Mouse (Mus musculus) embryo, embryonic 10.5 days (tissue): ENCODE results near the gene Golim4.

Source experiments
- DNase-seq: peaks from one replicate; pipeline ENCODE4 v3.0.0-alpha.2; 2015; ENCODE audit warnings: low spot score

The Golim4 gene

GRCm38 (mm10) chr3:75925123-75925522, 31.6 kb downstream of the Golim4 start:
- DNase-seq = no peak

DNA sequence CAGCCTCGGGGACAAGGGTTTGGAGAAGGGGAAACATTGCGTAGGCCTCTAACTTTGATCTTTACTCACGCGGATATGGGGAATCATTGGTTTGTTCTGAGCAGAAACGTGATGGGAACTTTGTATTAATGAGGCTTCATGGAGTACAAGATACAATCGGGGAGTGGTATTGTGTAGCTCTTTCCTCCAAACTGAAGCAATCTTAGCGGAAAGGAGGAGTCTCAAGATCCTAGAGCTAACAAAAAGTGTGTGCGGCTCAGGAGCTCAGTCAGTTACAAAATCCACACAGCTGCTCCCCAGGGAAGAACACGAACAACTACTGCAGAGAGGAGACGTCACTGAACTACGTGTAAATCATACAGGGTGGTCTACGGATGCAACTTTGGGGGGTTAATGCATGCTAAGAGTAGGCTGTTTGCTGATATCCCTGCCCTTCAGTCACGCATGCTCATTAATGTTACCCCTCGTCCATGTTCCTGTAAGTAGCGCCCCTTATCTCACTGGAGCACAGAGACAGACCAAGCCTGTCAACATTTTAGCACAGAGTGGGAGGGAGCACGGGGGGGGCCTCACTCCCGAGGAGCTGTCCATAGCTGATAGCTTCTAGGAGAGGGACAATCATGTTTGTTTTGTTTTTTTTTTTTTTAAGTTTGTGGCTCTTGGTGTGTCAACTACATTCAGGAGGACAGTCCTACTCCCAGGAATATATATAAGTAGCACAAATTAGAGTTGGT, 38.8 kb downstream of the Golim4 start:
- no peak for DNase-seq

DNA sequence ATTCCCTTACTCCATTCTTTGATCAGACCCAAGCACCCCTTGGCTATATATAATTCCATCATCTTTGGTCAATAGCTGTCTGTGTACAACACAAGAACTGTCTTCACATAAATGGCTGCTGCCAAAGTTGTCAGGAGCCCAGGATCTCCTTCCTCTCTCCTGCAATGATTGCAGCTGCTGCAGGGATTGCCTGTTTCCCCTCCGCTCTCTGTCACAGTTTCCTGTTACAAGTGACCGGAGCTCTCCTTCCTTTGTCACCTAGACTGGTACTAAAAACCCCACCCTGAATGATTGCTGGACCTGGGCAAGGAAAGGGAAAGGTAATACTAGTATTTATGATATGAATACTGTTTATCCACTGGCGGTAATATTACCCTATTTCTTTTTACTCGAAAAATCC, 44.0 kb downstream of the Golim4 start:
- DNase-seq = no peak

DNA sequence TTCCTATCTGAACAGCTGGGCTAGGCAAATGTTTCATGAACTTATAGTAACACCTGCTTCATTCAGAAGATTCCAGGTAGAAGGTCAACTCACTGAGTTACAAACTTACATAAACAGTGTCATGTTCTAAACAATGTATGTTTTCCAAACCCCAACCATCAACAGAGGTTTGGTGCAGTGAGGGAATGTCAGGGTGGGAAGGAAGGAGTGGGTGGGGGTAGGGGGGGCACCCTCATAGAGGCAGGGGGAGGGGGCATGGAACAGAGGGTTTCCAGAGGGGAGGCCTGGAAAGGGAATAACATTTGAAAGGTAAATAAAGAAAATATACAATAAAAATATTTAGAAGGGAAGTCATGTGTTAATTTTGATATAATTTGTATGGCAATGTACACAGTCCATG, 46.0 kb downstream of the Golim4 start:
- no peak for DNase-seq

DNA sequence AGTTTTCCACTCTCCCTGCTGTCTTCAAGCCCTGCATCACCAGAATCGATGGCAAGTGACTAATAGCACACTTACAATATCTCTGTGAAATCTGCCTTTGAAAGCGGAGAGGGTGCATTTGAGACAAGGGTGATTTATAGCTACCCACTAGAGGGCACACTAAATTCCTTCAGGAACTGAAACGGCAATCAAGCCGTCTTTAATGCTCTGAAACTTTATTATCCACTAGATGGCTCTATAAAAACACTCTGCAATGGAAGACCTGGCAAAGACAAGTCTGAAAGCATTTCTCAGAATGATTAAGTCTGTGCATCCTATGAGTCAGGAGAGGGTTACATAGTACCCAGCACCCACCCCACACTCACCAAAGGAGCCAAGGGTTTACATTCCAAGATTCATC, 46.5 kb downstream of the Golim4 start:
- DNase-seq = peak; percentile 75

- peak; percentile 30 for DNase-seq
These were observed 54.7 kb downstream of the Golim4 start for GRCm38 (mm10) chr3:75901903-75902598.

DNA sequence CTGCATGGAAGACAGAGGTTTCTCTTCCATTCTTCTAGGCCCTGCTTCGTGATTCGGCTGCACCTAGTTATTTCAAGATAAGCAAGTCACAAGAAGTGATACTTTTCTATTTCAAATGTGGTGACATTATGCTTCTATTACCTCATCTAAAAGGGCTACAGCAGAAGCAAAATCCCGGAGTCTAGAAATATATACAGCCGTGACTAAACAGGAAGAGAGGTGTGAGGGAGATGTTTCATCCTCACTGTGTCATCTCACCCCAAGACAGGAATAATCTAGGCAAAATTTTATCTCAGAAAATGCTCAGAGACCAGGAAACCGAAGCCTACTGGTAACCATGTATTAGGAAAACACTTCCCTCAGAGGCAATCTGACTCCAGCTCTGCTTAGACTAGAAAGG, 61.7 kb downstream of the Golim4 start:
- no peak for DNase-seq

DNA sequence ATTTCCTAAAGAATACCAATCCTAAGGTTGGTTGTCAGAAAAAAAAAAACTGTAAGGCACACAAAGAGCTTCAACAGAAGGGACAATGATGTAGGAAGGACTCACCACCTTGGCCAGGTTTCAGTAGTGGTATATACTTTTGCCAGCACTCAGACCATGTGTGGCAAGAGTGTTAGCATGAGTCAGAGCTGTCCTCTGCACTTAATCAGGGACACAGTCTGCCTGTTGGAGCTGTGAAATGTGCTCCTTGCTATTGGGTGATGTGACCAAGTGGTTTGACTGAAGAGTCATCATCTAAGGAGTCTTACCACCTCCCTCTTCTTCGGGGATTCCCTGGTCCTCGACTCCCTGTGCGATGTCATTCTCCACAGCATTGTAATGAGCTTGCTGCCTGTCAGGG, 65.2 kb downstream of the Golim4 start:
- no peak for DNase-seq

- DNase-seq = no peak
These were observed 67.4 kb downstream of the Golim4 start for GRCm38 (mm10) chr3:75889323-75889722.

- DNase-seq = no peak
These were observed 75.2 kb downstream of the Golim4 start for GRCm38 (mm10) chr3:75881582-75881981.

DNA sequence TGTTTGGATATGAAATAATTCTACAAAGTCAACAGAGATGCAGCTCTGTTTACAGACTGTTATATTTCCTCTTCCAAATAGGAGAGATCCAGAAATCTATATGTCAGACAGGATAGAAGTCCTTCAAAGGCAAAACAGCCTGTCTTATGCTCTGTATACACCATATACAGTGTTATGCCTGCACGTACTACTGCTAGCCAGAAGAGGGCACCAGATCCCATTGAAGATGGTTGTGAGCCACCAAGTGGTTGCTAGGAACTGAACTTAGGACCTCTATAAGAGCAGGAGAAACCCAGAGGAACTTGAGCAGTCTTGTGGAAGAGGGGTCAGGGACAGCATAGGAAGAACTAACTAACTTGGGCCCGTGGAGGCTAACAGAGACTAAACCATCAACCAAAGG, 77.5 kb downstream of the Golim4 start:
- DNase-seq = peak; percentile 5

DNA sequence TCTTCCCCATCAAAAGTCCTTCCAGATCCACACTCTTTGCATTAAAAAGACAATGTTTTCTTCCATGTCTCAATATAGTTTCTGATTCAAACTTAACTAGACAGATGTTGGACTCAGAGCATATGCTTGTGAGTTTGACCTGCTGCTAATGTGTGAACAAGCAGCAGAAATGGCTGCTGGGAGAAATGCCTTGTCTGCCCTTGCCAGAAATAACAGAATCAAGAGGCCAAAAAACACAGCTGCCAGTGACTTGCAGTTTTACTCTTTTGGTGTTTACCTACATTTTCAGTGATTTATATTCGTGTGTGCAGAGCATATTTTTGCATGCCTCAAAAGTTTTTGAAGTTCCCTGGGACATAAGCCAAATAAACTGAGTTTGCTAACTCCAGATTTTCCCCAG, 87.9 kb downstream of the Golim4 start:
- DNase-seq = no peak

- peak; percentile 15 for DNase-seq
These were observed 92.5 kb downstream of the Golim4 start for GRCm38 (mm10) chr3:75864203-75864602.

DNA sequence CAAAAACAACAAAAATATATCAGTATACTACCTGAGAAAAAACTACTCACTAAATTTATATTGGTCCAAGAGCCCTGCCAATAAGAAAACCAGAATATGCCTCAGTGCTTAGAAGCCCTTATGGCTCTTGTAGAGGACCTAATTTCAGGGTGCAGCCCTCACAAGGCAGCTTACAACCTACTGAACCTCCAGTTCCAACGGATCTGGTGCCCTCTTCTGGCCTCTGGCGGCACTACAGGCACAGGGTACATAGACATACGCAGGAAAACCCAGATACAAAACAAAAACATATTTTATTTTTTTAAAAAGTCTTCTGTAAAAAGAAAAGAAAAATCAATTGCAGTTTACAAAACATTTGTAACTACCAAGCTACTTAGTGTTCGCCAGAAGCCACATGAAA, 95.1 kb downstream of the Golim4 start:
- DNase-seq = peak; percentile 67

GRCm38 (mm10) chr3:75860760-75861159, 96.0 kb downstream of the Golim4 start:
- DNase-seq = no peak

DNA sequence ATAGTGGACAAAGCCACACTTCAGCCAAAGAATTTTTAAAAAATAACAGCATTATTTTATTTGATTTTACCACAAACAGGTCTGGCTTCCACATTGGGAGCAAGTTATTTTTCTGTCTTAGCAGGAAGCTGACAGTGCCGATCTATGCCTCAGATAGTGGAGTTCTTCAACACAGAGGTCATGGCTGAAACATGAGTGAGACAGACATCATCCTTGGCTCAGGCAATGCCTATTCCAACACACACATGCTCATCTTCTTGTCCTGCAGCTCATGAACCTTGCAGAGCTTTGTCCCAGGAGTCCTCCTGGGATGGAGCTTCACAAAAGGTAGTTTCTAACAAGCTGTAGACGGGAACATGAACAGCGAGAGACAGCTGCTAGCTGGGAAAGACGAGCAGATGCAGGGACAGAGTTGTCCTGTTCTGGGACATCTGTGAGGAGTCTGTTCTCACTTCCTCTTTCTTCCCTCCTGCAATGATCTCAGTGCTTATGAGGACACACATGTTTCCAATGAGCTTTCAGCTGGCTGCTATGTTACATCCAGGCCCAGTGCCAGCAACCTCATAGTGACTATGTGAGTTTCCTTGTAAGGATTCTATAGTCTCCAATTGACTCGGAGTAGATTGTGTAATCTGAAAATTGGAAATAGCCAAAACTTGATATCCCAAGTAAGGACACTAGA, 121.3 kb downstream of the Golim4 start:
- DNase-seq = no peak

GRCm38 (mm10) chr3:75834827-75835226, 121.9 kb downstream of the Golim4 start:
- DNase-seq = no peak
